17 mouse cellular contexts compared by ENCODE assay signal in the genomic region with DNA sequence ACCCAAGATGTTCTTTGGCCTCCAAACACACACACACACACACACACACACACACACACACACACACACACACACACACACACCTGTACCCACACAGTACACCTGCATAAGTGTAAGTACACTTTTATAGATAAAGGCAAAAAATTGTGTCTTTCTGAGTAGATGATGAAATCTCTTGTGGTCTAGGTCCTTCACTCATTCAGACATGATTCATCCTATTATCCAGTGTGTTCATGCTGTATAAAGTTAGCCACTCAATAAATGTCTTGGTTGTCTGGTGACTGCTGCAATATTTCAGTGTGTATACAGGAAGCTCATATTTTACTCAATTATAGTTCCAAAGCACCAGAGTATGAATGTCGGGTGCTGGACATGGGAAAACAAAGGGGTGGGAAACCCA.
"Had no signal": no experiment of that assay in that cellular context is flagged by ENCODE, and none has a peak within 500 bp of the region (broad histone marks: within the 10 kb centered on the region; RNA-seq: fewer than 3 reads in every experiment).

No protein-coding gene starts in this region.

- DNase-seq: kidney, adult 8-10 months; kidney, postnatal 10 days; kidney, postnatal 36 days; layer of hippocampus, postnatal 36 days; liver, postnatal 0 days; lung, embryonic 14.5 days; thymus, adult 18-20 months; thymus, postnatal 14 days; thymus, postnatal 4 days had no signal

- H3K4me2 ChIP-seq: kidney, embryonic 15.5 days; limb, embryonic 12.5 days; limb, embryonic 15.5 days; liver, embryonic 11.5 days; lung, embryonic 14.5 days; midbrain, embryonic 12.5 days; midbrain, embryonic 15.5 days had no signal

- H3K27me3 ChIP-seq: kidney, embryonic 15.5 days; limb, embryonic 12.5 days; limb, embryonic 15.5 days; midbrain, embryonic 12.5 days; midbrain, embryonic 15.5 days had no signal

- H3K4me3 ChIP-seq: kidney, embryonic 15.5 days; left cerebral cortex, adult 2 months; limb, embryonic 12.5 days; limb, embryonic 15.5 days; midbrain, embryonic 12.5 days; midbrain, embryonic 15.5 days had no signal

- H3K36me3 ChIP-seq: kidney, embryonic 15.5 days; limb, embryonic 12.5 days; limb, embryonic 15.5 days; midbrain, embryonic 12.5 days; midbrain, embryonic 15.5 days had no signal

- ATAC-seq: liver, postnatal 0 days; lung, postnatal 0 days; midbrain, embryonic 15.5 days had no signal
